Comparison of ENCODE assay signal across 16 mouse cellular contexts in the genomic region with DNA sequence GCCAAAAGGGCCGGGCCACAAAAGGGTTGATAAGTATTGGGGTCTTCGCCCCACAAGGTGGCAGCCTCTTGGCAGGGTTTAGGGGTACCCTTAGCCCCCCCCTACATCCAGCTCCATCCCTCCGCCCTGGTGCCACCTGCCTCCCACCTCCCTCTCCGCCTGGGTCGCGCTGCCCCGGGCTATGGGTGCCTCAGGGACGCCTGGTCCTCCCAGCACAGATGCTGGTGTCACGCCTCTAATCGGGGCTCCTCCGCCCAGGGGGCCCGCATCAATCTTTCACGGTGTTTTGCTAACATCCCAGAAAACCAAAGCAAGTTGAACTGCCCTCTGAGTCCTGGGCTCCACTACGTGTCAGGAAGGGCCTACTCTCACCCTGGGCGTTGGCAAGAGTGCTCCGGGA. TPM values are rescaled to one million over a fixed set of nuclear protein-coding genes. Genes with fewer than 3 reads are reported as not detected.
A peak's percentile ranks its signal among the peaks of the same experiment; 100 is the strongest.
DNase-seq lines count a peak whose midpoint lies in the region; ATAC-seq and TF ChIP-seq lines count a peak whose summit lies in the region.
"Had no signal": no experiment of that assay in that cellular context is flagged by ENCODE, and none has a peak within 500 bp of the region (broad histone marks: within the 10 kb centered on the region; RNA-seq: fewer than 3 reads in every experiment).

No protein-coding gene starts in this region.

- no peaks in the 10 kb centered on the region for H3K36me3 ChIP-seq in limb, embryonic 12.5 days
- no peaks in the 10 kb centered on the region for H3K36me3 ChIP-seq in limb, embryonic 10.5 days
- H3K36me3 ChIP-seq in forebrain, embryonic 13.5 days (ENCODE audit: poor library complexity, severe bottlenecking): no peaks in the 10 kb centered on the region
- no peaks in the 10 kb centered on the region for H3K36me3 ChIP-seq in limb, embryonic 14.5 days (ENCODE audit: control insufficient read depth, insufficient read depth, low read length)
- H3K36me3 ChIP-seq in neural tube, embryonic 14.5 days (ENCODE audit: control insufficient read depth, insufficient read depth, low read length): no peaks in the 10 kb centered on the region

- H3K4me3 ChIP-seq in limb, embryonic 12.5 days (replicated peaks): peak overlapping the region; percentile 30; the same call in 1 of the 2 replicates
- H3K4me3 ChIP-seq in limb, embryonic 10.5 days: no peak overlapping the region
- no peak overlapping the region; the same call in 1 of the 2 replicates for H3K4me3 ChIP-seq in forebrain, embryonic 13.5 days
- peak overlapping the region; percentile 26; the same call in 1 of the 2 replicates for H3K4me3 ChIP-seq in limb, embryonic 14.5 days (replicated peaks; ENCODE audit: low read length)
- H3K4me3 ChIP-seq in neural tube, embryonic 14.5 days (ENCODE audit: low read depth, low read length): peak overlapping the region; percentile 36
- H3K4me3 ChIP-seq: myocyte had no signal

- no peak overlapping the region for H3K9ac ChIP-seq in limb, embryonic 12.5 days (replicated peaks)
- H3K9ac ChIP-seq in forebrain, embryonic 13.5 days: no peak overlapping the region
- no peak overlapping the region for H3K9ac ChIP-seq in limb, embryonic 14.5 days (ENCODE audit: low read depth, low read length, severe bottlenecking)
- peak overlapping the region; percentile 30 for H3K9ac ChIP-seq in neural tube, embryonic 14.5 days (replicated peaks; ENCODE audit: low read depth, low read length)

- TF ChIP-seq POLR2A in limb, embryonic 14.5 days (IDR thresholded peaks at IDR 0.05; ENCODE audit: borderline replicate concordance, extremely low read depth, insufficient read depth, insufficient read length): no peak

- H3K27ac ChIP-seq in limb, embryonic 12.5 days: no peak overlapping the region
- no peak overlapping the region for H3K27ac ChIP-seq in limb, embryonic 10.5 days
- H3K27ac ChIP-seq in forebrain, embryonic 13.5 days: no peak overlapping the region
- H3K27ac ChIP-seq in limb, embryonic 14.5 days (replicated peaks; ENCODE audit: low read depth, low read length): no peak overlapping the region
- peak overlapping the region; percentile 49 for H3K27ac ChIP-seq in neural tube, embryonic 14.5 days (ENCODE audit: low read depth, low read length)
- H3K27ac ChIP-seq: layer of hippocampus, adult 2 months had no signal

- H3K9me3 ChIP-seq in limb, embryonic 12.5 days: no peaks in the 10 kb centered on the region
- H3K9me3 ChIP-seq in limb, embryonic 10.5 days (replicated peaks): no peaks in the 10 kb centered on the region
- H3K9me3 ChIP-seq in forebrain, embryonic 13.5 days (replicated peaks): no peaks in the 10 kb centered on the region
- no peaks in the 10 kb centered on the region for H3K9me3 ChIP-seq in limb, embryonic 14.5 days (ENCODE audit: control insufficient read depth, low read length)
- no peaks in the 10 kb centered on the region for H3K9me3 ChIP-seq in neural tube, embryonic 14.5 days (ENCODE audit: control insufficient read depth, low read length)

- H3K4me2 ChIP-seq in limb, embryonic 12.5 days: peak overlapping the region; percentile 48; the same call in 1 of the 2 replicates
- peak overlapping the region; percentile 59; the same call in 1 of the 2 replicates for H3K4me2 ChIP-seq in forebrain, embryonic 13.5 days
- no peak overlapping the region for H3K4me2 ChIP-seq in limb, embryonic 14.5 days (replicated peaks; ENCODE audit: low read depth, low read length, severe bottlenecking)
- H3K4me2 ChIP-seq in neural tube, embryonic 14.5 days (ENCODE audit: low read depth, low read length): peak overlapping the region; percentile 43

- peaks cover 93% of the 10 kb centered on the region for H3K27me3 ChIP-seq in limb, embryonic 12.5 days
- peaks cover 98% of the 10 kb centered on the region for H3K27me3 ChIP-seq in limb, embryonic 10.5 days (ENCODE audit: low read depth, poor library complexity, severe bottlenecking)
- H3K27me3 ChIP-seq in forebrain, embryonic 13.5 days: peaks cover 87% of the 10 kb centered on the region
- H3K27me3 ChIP-seq in limb, embryonic 14.5 days (ENCODE audit: control insufficient read depth, insufficient read depth, low read length): peaks cover 91% of the 10 kb centered on the region
- peaks cover 25% of the 10 kb centered on the region for H3K27me3 ChIP-seq in neural tube, embryonic 14.5 days (ENCODE audit: control insufficient read depth, insufficient read depth, low read length)

- DNase-seq in limb, embryonic 10.5 days (ENCODE audit: low spot score): no peak
- DNase-seq in limb, embryonic 14.5 days (ENCODE audit: low spot score): no peak
- DNase-seq in layer of hippocampus, adult 9-11 months: no peak
- no peak for DNase-seq in layer of hippocampus, postnatal 10 days (ENCODE audit: low spot score in 2 of 2)
- DNase-seq in Muller cell, postnatal 12 days (ENCODE audit: inconsistent ontology term): no peak
- DNase-seq: heart, adult 11 months; lung, postnatal 10 days; right cerebral cortex, adult 18-20 months had no signal

- 1% methylated on average over 16 of the region's 16 CpGs for WGBS in limb, embryonic 12.5 days
- 3% methylated on average over 16 of the region's 16 CpGs for WGBS in limb, embryonic 10.5 days
- 3% methylated on average over 16 of the region's 16 CpGs for WGBS in forebrain, embryonic 13.5 days
- WGBS in limb, embryonic 14.5 days: 2% methylated on average over 16 of the region's 16 CpGs
- WGBS in neural tube, embryonic 14.5 days: 1% methylated on average over 16 of the region's 16 CpGs

- ATAC-seq in limb, embryonic 12.5 days (ENCODE audit: insufficient number of reproducible peaks, insufficient read depth, low FRiP score, low TSS enrichment, low read depth): no peak
- no peak for ATAC-seq in forebrain, embryonic 13.5 days
- no peak for ATAC-seq in limb, embryonic 14.5 days (ENCODE audit: low FRiP score, low read depth)
- ATAC-seq in neural tube, embryonic 14.5 days (ENCODE audit: low read depth): no peak
- ATAC-seq: activated CD4-positive, CD25-positive, alpha-beta regulatory T cell, adult 4 months; intestine, embryonic 16.5 days had no signal

- H3K4me1 ChIP-seq in limb, embryonic 12.5 days (replicated peaks): peaks cover 22% of the 10 kb centered on the region
- H3K4me1 ChIP-seq in limb, embryonic 10.5 days: peaks cover 26% of the 10 kb centered on the region
- peaks cover 29% of the 10 kb centered on the region for H3K4me1 ChIP-seq in forebrain, embryonic 13.5 days
- H3K4me1 ChIP-seq in limb, embryonic 14.5 days (ENCODE audit: control insufficient read depth, insufficient read depth, low read length): peaks cover 6% of the 10 kb centered on the region; the same call in 1 of the 2 replicates
- H3K4me1 ChIP-seq in neural tube, embryonic 14.5 days (ENCODE audit: control insufficient read depth, insufficient read depth, low read length): peaks cover 15% of the 10 kb centered on the region

RNA-seq across cellular contexts. Expression of a gene that starts 0.9 kb away (rescaled TPM):
- polyA plus RNA-seq in limb, embryonic 12.5 days (2016; fragmentation: Nextera tagmentation; extraction: Ambion mirVana): 0.59 TPM in 1 of 2 replicates, not detected in the other
- not detected in 2 replicates for polyA plus RNA-seq in limb, embryonic 10.5 days (2016; fragmentation: Nextera tagmentation; extraction: Ambion mirVana)
- 0.22 and 0.54 TPM in 2 replicates for polyA plus RNA-seq in forebrain, embryonic 13.5 days (2015; fragmentation: Nextera tagmentation; extraction: Ambion mirVana)
- 0.09 and 0.20 TPM in 2 replicates for polyA plus RNA-seq in limb, embryonic 14.5 days (2012; rRNA removed)
- 0.25 TPM in 1 of 2 replicates, not detected in the other for polyA plus RNA-seq in limb, embryonic 14.5 days (2014; fragmentation: Nextera tagmentation; extraction: Ambion mirVana)
- polyA plus RNA-seq in neural tube, embryonic 14.5 days (2014; fragmentation: Nextera tagmentation; extraction: Ambion mirVana): 110 and 123 TPM in 2 replicates
- total RNA-seq in layer of hippocampus, postnatal 10 days (2021): not detected
- total RNA-seq: liver, adult 2 months had no signal
- polyA plus RNA-seq: activated CD4-positive, CD25-positive, alpha-beta regulatory T cell, adult 4 months; liver, adult 2 months; myocyte had no signal

Comparison
In these comparisons a context has a peak if more than half of its experiments do, and no peak if none do; other contexts are left out.
1. H3K4me3 ChIP-seq: peak in limb, embryonic 12.5 days (single experiment), limb, embryonic 14.5 days (single experiment) and neural tube, embryonic 14.5 days (single experiment); none in limb, embryonic 10.5 days (single experiment) and forebrain, embryonic 13.5 days (single experiment).
2. RNA of a gene that starts 0.9 kb away (polyA plus RNA-seq): 110 to 123 TPM in neural tube, embryonic 14.5 days; 0.59 TPM in limb, embryonic 12.5 days, 0.22 to 0.54 TPM in forebrain, embryonic 13.5 days, 0.09 to 0.25 TPM in limb, embryonic 14.5 days and not detected in limb, embryonic 10.5 days; every median in the first group is over 10 times any median in the second.